Mouse (Mus musculus) adrenal gland, postnatal 10 days (tissue): Measurements from ENCODE around the gene Olfr316. TPM values are rescaled to one million over a fixed set of nuclear protein-coding genes. Genes with fewer than 3 reads are reported as not detected.

Experiments used
- total RNA-seq, 2 experiments: library from RNA; stranded (reverse); gene quantifications; 2 replicates each; pipeline ENCODE4 v1.2.3; 2021

Olfr316 gene
- total RNA-seq, 2 experiments from 2014 or later: not detected

Other genes with a start within 250 kb of the Olfr316 start
- not detected for gene Olfr330, start 217.9 kb upstream of the Olfr316 start, total RNA-seq
- not detected for gene Olfr329-ps, start 206.3 kb upstream of the Olfr316 start, total RNA-seq
- not detected for gene Olfr328, start 197.1 kb upstream of the Olfr316 start, total RNA-seq
- not detected for gene Olfr224, start 182.2 kb upstream of the Olfr316 start, total RNA-seq
- gene Olfr325, start 175.0 kb upstream of the Olfr316 start, total RNA-seq: not detected
- not detected for gene Olfr324, start 157.6 kb upstream of the Olfr316 start, total RNA-seq
- not detected for gene 2210407C18Rik, start 136.7 kb upstream of the Olfr316 start, total RNA-seq
- not detected for gene Olfr323, start 122.2 kb upstream of the Olfr316 start, total RNA-seq
- gene Trim58, start 112.3 kb upstream of the Olfr316 start, total RNA-seq: under 1 TPM; 0.36 to 1.00 TPM
- gene Olfr322, start 94.0 kb upstream of the Olfr316 start, total RNA-seq: not detected
- gene Olfr320, start 71.6 kb upstream of the Olfr316 start, total RNA-seq: not detected
- gene Olfr319, start 53.6 kb upstream of the Olfr316 start, total RNA-seq: not detected
- gene Olfr318, start 28.7 kb upstream of the Olfr316 start, total RNA-seq: not detected
- not detected for gene Olfr317, start 13.5 kb upstream of the Olfr316 start, total RNA-seq
- gene Olfr315, start 20.5 kb downstream of the Olfr316 start, total RNA-seq: not detected
- gene Olfr314, start 30.2 kb downstream of the Olfr316 start, total RNA-seq: not detected
- 1 to 10 TPM; 2.5 to 3.3 TPM for gene Fam183b, start 49.2 kb downstream of the Olfr316 start, total RNA-seq
- gene Olfr313, start 62.3 kb downstream of the Olfr316 start, total RNA-seq: not detected
- gene Olfr312, start 76.5 kb downstream of the Olfr316 start, total RNA-seq: not detected
- not detected for gene Olfr311, start 86.5 kb downstream of the Olfr316 start, total RNA-seq
- gene Gm12258, start 94.4 kb downstream of the Olfr316 start, total RNA-seq: 1 to 10 TPM; 3.5 to 7.5 TPM
- 1 to 10 TPM; 5.5 to 8.2 TPM for gene 2810021J22Rik, start 114.5 kb downstream of the Olfr316 start, total RNA-seq
- gene Zfp39, start 151.5 kb downstream of the Olfr316 start, total RNA-seq: 1 to 10 TPM; 4.7 to 6.7 TPM
- gene Btnl10, start 165.2 kb downstream of the Olfr316 start, total RNA-seq: 1 to 10 TPM; 1.2 to 2.1 TPM
- gene Rnf187, start 186.2 kb downstream of the Olfr316 start, total RNA-seq: 100 to 1,000 TPM; 154 to 156 TPM
- gene Hist3h2ba, start 196.2 kb downstream of the Olfr316 start, total RNA-seq: 10 to 100 TPM; 23.0 to 32.1 TPM
- gene Hist3h2a, start 202.0 kb downstream of the Olfr316 start, total RNA-seq: 10 to 100 TPM; 30.8 to 37.5 TPM
- gene Trim17, start 202.0 kb downstream of the Olfr316 start, total RNA-seq: under 1 TPM; 0.09 TPM
- gene Trim11, start 225.4 kb downstream of the Olfr316 start, total RNA-seq: 10 to 100 TPM; 19.7 to 24.3 TPM